Mouse (Mus musculus) cerebellum, adult 9-11 months (tissue): ENCODE measurements around the gene Gm20388.

Experiments
- DNase-seq: peaks from one replicate; pipeline ENCODE4 v3.0.0; 2022

Gene Gm20388

DNA sequence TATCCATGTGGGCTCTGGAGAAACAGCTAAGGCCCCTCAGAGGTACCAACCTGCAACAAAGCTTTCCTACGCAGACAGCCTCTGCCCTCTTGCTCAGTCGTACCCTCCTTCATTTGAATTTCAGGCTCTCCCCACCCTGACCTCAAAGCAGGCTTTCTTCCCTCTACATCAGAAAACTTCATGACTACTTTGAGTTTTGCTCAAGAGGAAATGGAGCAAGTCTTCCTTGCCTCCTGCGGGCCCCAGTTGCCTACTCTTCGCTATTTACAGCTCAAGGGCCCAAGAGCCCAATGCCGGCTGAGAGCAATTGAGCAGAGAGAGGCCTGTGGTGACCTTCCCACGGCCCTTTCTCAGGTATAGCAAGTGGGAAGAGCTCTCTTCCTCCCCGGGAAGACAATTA is 4451.9 kb downstream of the Gm20388 start:
- DNase-seq = no peak

DNA sequence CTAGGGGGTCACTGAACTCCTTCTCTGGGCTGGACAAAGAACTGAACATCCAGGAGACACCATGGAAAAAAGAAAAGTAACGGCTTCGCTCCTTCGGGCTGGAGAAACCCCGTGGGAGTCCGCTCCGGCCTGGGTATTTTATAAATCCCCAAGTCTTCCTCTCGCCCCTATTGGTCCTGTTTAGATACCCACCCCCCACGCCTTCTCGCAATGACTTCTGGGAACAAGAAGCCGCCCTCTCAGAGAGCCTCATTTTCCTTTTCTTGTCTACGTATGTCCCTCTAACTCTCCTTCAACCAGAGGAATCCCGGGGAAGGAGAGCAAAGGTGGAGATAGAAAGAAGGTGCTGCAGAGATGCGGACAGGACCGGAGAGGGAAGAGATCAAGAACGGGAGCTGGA is 4452.7 kb downstream of the Gm20388 start:
- DNase-seq = no peak

DNA sequence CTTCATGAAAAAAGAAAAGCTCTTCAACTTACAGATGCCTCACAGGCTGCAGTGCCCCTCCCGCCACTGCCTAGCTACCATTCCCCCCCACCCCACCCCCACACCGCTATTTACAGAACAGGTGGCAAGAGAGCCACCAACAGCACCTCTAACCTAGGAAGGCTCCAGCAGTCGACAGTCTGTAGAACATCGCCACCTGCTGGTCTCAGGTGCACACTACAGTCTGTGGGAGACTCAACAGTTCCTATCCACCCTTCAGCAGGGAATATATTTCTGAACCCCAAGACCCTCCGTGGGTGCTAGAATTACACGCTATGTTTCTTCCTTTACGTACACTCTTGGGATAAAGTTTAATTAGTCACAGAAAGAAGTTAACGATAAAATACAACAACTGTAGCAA is 4457.6 kb downstream of the Gm20388 start:
- peak; percentile 70 for DNase-seq

DNA sequence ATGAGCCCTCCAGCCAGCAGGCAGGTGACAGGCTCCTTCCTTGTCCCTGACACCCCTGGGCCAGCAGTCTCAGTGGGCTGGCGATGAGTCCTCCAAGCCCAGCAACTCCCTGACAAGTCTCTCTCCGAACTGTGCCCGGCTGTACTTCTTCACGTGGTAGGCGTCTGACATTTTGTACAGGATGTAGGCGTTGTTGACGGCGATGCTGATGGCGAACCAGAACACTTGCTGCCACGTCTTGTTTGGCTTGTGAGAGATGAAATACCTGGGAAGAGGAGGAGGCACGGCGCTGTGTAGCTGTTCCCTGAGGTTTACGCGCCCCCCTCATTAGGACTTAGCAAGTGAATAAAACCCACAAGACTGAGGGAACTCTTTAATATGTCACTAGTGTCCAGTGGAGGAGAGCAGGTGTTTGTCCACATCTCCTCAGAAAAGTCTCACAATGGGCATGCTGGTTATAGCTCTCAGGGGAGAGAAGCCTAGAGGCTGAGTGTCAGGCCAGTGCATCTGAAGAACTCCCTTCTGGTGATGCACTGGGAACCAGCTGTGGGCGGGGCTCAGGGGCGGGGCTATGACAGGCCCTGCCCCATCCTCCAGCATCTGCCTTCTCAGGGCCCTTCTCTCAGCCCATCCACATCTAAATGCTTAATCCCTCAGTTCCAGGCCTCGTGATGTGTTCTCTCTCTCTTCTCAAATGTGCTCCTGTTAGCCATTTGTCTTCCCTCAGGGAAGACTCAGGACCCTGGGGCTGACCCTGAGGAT is 4460.0 kb downstream of the Gm20388 start:
- no peak for DNase-seq

DNA sequence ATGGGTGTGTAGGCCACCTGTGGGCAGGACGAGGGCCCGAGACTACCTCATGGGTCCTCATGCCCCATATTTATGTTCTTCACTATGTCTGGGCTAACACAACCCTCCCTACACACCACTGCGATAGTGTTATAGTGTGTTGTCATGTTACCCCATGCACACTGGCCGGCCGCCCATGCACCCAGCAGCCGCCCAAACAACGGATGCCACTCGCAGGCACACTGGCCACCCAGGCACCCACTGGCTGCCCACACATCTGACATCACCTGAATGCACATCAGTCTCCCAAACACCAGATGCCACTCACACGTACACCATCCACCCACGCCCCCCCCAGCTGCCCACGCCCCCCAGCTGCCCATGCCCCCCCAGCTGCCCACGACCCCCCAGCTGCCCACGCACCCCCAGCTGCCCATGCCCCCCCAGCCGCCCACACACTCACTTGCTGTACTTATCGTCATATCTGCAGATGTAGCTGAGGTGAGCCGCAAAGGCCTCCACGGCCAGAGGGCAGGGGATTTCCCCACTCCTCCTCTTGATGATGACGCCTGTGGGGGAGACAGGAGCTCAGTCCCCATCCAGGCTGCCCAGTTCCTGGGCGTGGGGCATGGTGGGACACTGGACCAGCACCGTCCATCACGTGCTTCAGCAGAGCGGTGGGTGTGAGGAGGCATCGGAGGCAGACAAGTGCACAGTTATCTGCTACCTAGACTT is 4460.9 kb downstream of the Gm20388 start:
- DNase-seq = no peak

DNA sequence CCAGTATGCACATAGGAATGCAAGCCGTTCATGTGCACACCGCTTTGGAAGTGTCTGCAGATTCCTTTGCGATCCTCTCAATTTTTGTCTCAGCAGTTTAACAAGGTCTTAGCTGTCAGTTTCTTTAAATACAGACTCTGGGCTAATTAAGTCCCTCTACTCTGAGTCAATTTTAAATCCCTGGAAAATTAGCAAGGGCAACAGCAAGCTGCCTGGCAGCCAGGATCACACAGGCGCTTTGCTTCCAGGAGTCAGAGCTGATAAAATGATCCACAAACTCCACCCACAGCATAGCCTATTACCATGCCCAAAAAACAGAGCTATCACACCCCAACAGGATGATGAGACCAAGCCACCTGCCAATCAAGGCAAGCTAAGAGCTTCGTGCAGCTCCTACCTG is 4463.1 kb downstream of the Gm20388 start:
- DNase-seq = no peak

DNA sequence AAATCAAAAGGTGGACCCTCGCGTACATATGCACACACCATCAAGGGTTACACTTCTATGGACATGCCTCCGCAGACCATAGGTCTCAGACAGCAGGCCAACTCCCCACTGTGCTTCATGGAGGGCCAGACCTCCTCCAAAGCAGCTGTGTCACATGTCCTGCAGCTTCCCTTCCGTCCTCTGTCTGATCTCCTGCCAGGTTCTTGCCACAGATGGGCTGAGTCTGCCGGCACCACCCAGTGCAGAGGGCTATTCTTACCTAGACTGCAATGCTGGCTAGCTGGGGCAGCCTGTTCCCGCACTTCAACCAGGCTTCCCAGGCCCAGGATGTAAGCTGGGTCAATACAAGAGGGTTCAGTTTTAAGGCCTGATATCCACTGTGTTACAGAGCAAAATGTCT is 4464.5 kb downstream of the Gm20388 start:
- DNase-seq = no peak

DNA sequence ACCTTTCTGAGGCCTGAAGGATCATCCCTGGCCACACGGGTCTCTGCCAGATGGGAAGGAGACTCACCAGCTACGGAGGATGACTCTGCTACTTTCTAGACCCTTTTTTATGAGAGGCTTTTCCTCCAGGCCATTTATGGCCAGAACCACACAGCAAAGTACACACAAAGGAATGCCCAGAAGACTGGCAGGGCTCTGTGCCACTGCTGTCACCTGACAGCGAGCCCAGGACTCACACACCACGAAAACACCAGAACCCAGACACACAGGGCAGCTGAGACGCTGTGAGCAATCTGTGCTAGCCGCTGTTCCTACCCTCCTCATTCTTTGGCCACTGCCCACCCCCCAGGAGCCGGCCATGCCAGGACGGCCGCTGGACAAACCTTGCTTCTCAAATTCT is 4465.1 kb downstream of the Gm20388 start:
- DNase-seq = peak; percentile 59

DNA sequence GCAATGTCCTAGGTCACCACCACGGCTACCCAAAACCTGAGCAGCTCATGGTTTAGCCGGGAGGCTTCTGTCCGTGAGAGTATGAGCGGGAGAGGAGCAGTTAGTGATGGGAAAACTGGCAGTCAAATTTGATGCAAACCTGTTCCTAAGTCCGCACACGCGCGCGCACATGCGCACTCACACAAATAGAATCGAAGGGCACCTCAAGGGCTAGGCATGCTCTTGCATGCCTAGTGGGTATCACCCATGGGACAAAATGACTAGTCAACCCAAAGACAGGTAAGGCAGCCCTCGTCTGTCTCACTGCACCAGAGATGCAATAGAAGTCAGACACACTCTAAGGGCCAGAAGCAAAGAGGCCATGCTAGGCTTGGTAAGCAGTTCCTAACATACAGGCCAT is 4465.8 kb downstream of the Gm20388 start:
- DNase-seq = no peak

DNA sequence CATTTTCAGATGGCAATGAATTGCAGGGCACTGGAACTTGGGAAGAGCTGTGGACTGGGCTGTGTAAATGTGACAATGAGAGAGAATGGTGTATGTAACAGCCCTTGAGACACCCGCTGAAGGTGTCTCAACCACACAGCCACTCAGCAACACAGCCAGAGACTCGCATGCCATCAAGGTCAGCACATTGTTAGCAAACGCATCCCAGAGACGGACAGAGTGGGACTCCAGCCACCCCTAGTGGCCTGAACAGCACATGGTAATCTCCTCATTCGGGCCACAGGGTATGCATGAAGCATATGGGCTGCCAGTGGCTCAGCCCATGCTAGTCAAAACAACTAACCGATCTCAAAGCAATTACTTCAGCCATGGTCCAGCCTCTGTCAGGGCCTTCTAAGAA is 4468.6 kb downstream of the Gm20388 start:
- no peak for DNase-seq

DNA sequence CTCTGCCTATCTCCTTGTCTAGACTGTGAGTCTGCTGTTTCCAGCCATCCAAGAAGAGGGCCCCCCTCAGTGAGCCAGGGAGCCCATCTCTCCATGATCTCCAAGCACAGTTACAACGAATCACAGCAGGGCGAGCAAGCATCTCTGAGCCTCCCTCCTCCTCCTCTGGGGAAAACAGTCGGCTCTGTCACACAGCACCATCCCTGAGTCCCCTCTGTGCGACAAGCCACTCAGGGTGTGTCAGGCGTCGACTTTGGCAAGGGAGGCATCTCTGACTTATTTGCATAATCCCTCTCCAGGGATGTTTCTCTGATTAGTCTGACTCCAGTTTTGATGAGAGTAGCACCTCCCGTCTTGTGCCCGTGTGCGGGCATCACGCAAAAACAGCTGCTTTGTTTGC is 4471.6 kb downstream of the Gm20388 start:
- no peak for DNase-seq

DNA sequence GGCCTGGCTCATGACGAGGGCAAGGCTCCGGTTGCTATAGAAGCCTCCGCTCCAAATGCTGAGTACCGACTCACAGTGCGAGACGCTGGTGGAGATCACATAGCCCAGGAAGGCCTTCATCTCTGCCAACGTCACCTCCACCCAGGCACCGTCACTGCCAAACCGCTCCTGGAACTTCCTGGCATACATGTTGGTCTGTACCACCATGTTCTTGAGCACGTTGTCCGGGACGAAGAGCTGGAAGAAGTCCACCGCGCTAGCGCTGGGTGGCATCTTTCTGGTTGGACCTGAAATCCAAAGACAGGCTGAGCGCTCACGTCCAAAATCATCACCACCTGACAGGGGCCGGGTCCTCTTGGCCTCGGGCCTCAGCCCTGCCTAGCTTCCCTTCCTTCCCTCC is 4473.7 kb downstream of the Gm20388 start:
- no peak for DNase-seq

DNA sequence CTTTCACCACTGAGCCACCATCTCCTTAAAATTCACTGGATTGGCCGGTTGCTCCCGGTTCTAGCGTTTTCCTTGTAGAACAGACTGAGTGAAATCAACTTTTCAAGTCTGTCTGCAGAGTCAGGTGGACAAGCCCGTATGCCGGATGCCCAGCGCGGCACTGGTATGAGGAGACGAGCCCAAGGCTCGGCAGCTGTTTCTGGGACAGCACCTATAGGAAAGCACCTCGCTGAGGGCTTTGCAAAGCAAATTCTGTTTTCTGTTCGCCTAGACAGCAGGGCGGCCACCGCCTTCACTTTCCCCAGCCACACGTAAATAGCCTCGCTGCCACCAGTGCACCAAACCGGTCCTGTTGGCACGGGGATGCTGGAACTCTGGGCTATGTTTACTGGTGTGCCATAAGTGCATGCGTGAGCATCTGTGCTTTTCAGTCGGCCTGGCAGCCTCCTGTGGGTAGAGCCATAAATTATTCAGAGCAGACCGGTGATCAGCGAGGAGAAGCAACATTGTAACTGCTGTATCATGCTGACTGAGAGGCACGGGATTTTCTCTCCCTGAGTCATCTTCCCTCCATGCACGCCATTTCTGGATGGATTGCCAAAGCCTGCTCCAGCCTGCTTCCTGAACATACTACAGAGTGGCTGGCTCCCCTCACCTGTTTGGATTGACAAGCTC is 4475.7 kb downstream of the Gm20388 start:
- DNase-seq = peak; percentile 76

DNA sequence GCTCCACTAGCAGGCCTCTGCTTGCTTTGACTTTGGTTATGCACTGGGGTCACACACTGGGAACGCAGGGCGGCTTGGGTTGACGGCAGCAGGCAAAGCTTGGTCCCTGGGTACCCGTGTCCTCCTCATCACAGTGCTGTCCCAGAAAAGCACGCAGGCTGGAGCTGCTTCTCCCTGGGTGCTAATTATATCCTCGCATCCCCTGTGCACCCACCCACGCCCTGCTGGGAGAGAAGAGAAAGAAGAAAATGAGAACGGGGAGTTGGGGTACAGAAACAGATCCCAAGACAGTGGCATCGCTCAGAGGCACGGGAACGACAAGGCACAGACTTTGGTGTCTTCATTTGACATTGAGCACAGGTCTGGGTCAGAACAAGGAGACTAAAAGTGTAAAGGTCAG is 4478.9 kb downstream of the Gm20388 start:
- DNase-seq = no peak

DNA sequence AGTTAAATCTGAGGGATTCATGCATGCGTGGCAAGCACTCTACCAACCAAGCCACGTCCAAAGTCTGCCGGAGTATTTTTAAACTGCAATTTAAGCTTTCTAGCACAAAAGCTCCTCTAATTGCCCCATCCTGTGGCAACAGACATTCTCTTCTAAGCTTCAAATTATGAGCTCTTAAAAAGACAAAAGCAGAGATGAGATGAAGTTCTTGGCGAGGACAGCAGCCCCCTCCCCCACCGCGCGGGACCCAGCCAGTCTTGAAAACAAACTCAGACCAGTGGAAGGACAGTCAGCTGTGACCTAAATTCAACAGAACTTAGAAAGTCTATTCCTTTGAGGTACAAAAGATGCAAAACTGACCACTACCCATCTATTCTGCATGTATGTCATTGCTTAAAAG is 4480.6 kb downstream of the Gm20388 start:
- no peak for DNase-seq

DNA sequence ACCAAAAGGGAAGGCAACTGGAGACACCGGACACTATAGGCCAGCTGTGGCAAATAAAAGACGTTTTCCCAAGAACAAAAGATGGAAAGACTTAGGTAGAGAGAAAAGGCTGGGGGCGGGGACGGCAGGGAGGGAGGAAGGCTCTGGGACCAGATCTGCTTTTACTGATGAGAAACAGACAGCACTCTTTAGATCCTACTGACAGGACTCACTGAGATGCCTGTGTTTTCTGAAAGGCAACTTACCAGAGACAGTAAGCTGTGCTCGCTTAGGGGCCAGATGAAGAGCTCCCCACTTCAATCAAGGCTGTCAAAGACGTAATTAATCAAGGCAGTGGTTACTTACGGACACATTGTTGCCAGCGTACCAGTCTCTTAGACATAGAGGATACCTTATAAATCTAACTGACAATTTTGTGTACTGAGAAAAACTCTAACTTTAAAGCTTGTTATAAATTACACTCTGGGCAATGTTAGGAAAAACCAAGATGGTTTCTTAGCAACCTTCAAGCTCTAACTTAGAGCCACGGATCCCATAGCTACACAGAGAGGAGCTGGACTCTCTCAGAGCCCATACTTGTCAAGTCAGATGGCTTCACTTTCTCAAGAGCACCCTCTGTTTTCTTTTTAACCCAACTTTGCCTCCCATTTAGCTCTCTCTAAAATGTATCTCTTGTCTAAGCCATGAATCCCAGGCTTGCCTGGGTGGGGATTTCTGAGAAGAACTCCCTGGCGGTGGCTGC is 4481.8 kb downstream of the Gm20388 start:
- DNase-seq = no peak

DNA sequence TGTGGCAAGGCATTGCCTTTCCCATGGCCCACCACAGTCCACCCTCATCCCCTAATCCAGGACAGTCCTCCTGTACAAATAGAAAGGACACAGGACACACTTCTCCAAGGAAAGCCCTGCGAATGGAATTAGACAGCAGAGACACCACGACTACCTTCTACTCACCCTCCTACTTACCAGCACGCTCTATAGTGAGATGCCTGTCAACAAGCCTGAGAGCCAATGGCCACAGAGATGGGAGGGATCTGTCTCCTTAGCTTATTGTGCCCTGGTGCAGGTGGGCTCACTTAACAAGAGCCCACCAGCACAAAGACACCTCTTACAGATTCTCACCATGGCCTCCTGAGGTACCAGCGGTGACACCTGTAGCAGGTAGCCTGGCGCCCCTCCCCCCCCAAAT is 4482.4 kb downstream of the Gm20388 start:
- DNase-seq = no peak

DNA sequence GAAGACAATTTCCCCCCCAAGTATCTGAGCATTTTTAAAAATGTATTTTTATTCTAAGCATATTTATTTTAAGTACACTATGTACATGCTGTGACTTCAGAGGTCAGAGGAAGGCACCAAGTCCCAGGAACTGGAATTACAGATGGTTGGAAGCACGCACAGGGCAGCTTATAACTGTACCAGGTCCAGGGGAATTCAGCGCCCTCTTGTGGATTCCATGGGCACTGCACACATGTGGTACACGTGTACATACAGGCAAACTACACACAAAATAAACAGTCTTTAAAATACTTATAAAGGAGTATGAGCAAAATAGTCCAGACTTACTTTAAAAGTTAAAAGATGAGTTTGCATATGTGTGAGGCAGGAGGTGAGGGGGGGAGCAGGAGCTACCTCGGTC is 4483.3 kb downstream of the Gm20388 start:
- DNase-seq = no peak

DNA sequence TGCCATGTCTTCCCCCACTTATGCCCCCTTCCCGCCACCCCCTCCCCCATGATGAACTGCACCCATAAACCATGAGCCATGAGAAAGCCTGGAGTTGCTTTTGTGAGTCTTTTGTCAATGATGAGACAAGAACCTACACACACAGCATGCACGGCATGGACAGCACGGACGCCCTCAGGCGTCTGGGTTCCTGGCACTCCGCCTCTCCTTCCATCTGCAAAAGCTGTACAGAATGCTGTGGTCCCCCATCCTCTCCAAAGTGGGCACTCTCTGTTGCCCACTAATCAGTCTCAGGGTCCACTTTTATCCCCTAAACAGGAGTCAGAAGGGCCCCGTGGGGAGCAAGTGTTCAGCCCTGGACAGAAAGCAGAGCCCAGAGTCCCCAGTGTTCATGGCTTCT is 4484.3 kb downstream of the Gm20388 start:
- DNase-seq = no peak
